Mouse (Mus musculus) left cerebral cortex, adult 11 months (tissue): ENCODE measurements around the gene Exoc8.

Source experiments
- DNase-seq: peaks from one replicate; pipeline ENCODE4 v3.0.0; 2022; ENCODE audit warnings: low spot score

Gene Exoc8

DNA sequence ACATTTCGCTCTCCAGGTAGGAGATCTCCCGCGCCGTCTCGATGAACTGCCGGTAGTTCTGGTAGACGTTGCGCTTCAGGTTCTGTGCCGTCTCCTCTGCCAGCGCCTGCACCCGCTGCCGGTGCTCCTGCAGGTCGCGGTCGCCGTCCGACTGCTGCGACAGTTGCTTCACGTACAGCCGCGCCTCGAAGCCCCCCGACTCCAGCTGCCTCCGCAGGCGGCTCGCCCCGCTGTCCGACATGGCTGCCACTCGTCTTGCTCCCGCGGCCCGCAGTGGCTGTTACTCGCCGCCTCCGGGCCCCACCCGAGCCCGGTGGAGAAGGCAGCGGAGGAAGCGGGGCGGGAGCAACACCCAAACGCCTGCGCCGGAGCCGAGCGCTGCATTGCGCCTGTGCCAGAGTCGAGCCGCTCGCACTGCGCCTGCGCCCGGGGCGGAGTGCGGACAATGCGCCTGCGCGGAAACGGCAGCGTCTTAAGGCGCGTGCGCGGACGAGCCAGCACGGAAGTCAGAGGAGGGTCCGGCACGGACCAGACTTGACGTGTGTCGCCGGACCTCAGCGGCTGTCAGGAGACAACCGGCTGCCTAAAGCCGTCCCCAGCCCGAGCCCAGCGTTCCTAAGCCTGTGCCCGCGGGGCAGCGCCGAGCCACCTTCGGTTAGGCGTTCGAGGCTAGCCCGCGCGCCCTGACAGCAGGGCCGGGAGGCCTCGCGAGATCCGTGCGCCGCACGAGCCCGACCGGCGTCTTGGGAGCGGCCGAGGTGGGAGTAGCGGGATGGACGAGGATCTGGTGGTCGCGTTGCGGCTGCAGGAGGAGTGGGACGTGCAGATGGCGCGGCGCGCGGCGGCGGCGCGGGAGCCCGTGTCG is at the start of gene Exoc8, which contains the start of gene Sprtn:
Gene Exoc8 (minus strand): TSS at position 320 of the 865 bp plus-strand sequence.
Gene Sprtn (plus strand): TSS at position 501 of the 865 bp plus-strand sequence.
- DNase-seq: peak; percentile 91

DNA sequence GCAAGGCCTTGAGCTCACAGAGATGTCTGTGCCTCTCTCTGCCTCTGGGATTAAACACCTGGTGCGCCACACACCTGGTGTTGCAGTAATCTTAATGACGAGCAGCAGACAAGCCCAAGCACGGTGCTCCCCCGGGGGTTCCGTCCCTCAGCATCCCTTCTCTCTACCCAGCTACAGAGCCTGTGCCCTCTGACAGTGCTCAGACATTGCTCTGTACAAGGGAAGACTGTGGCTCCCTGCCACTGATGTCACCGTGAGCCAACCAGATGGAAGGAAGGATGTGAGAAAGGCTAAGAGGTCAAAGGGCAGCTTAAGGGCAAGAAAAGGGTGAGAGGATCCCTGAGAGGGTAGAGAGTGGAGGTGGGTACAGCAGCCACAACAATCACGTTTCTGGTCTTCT is 46.9 kb upstream of the Exoc8 start:
- DNase-seq: no peak

DNA sequence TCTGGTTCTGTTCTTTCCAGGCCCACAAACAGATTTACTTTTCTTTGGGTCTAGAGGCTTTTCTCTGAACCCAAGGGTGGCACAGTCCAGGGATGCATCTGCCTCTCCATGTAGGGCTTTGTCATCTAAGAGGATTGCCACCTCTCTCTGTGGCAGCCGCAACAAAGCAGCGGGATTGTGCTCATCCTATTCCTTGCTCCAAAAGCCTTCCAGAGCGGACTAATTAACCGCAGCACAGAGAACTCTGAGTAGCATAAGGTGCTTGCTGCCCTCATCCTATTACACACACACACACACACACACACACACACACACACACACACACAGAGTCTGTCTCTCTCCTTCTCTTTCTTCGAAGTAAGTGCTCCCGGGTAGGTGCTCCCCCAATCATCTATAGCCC is 46.3 kb upstream of the Exoc8 start:
- no peak for DNase-seq

DNA sequence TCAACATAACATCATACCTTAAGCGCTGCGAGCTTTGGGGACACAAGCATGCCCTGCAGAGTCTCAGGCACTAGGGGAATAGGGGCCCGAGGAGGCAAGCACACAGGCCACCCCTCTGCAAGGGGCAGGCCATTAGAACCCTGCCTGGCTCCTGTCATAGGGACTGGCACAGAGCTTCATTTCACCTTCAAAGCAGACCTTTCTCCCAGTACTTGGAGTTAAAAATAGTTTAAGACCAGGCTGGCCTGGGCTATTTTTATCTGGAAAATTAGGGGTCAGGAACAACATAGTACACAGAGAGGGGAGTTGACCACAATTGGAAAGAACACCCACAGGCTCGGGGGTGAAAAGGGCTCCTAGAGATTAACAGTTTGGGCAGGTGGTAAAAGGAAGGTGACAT is 39.8 kb upstream of the Exoc8 start:
- no peak for DNase-seq

DNA sequence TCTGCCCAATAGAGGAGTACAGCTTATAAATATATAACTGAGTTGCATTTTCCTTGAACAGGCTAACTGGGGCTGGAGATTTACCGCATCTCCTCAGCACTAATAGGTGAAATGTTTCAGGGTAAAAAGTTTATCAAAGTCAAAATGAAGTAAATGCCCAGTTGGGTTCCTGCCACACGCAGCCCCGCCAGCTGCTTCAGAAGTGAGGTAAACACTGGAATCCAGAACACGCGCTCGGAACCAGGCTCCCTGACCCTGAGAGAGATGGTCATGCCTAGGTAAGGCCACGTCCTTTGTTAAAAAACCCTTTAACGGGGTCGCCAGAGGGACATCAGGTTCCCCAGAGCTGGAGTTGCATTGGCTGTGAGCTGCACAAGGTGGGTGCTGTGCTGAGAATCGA is 39.2 kb upstream of the Exoc8 start:
- DNase-seq: no peak

DNA sequence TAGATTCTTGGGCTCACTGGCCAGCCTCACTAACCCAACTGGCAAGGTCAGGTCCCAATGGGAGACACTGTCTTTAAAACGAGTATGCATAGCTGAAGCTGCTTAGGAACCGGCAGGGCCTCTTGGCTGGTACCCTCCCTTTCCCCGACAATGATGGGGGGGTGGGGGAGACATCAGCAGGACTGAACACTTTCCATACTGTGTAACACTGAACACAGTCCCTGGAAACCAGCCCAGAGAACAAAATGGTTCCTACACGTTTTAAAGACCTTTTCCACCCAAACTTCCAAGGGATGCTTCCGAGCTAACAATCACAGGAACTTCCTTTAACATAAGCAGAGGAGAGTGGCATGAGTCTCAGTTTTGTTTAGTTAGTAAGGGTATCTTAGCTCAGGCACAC is 37.6 kb upstream of the Exoc8 start:
- no peak for DNase-seq

DNA sequence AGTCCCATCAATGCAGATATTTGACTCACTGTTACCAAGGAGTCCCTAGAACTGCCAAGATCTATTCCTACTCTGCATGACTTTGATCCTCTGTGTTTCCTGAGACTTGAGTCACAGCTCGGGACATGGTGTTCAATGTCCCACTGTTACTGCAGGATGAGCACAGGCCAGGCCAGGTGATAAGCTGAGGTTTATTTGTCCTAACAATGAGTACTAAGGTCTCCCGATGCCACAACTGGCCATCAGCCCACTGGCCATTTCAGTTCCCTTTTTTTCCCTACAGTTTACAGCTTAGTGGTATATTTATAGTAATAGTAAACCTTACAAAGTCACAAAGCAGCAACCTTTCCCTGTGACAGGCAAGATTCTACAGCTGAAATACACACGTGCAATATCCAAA is 34.9 kb upstream of the Exoc8 start:
- DNase-seq: no peak

DNA sequence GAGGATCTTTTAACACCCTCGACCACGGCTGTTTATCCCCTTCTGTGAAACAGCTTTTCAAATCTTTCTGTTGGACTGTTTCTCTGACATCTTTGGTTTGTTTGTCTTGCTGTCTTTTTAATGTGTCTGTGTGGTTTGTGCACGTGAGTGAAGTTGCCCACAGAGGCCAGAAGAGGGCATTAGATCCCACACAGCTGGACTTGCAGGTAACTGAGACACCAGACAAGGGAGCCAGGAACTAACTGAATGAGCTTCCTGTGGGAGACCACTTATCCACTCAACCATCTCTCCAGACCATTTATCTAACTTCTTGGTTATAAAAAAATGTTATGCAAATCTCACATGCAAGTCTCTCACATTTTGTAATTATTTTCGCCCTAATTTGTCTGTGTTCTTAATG is 33.1 kb upstream of the Exoc8 start:
- no peak for DNase-seq

DNA sequence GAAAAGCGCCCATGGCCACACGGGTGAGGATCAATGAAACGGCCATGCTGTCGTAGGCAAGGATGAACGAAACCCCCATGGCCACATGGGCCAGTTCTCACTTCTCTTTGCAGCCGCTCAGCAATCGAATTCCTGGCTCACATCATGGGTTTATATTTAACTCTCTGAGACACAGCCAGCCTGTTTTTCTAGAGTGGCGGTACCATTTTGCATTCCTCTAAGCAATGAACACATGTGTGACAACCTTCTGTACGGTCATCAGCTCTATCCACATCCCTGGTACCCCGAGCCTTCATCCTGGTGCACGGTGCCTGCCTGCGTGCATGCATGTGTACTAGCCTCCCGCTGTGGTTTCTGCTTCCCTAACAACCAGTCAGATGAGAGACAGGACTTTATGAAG is 32.6 kb upstream of the Exoc8 start:
- DNase-seq: no peak

DNA sequence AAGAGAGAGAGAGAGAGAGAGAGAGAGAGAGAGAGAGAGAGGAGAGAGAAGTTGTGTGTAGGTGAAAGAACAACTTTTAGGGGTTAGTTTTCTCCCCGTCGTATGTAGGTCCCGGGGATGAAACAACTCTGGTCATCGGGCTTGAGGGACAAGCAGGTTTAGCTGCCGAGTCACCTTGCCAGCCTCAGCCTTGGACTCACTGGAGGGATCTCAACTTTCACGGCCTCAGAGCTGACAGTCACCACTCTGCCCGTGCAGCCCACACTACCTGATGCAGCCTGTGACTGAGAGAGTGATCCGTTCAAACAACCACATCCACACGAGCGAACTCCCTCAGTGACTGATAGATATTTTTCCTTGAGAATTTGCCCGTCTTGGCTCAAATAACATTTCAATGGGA is 31.5 kb upstream of the Exoc8 start:
- DNase-seq: no peak

DNA sequence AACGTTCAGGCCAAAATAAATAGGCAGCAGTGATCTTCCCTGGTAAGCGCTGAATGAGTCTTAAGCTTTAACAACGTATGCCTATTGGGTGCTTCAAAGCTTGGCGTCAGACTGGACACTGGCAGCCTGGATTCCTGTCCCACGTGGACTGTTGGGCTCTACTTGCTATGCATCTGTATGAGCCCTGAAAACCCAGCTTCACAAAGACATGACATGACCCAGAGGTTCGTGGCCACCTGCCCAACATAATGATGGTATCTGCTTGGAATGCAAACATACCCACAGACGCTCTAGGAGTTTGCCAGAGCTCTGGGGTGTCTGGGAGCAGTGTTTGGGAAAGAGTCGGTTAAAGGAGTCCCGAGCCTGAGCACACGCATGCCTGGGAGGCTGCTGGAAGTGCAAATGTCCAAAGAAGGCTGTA is 28.9 kb upstream of the Exoc8 start:
- no peak for DNase-seq

DNA sequence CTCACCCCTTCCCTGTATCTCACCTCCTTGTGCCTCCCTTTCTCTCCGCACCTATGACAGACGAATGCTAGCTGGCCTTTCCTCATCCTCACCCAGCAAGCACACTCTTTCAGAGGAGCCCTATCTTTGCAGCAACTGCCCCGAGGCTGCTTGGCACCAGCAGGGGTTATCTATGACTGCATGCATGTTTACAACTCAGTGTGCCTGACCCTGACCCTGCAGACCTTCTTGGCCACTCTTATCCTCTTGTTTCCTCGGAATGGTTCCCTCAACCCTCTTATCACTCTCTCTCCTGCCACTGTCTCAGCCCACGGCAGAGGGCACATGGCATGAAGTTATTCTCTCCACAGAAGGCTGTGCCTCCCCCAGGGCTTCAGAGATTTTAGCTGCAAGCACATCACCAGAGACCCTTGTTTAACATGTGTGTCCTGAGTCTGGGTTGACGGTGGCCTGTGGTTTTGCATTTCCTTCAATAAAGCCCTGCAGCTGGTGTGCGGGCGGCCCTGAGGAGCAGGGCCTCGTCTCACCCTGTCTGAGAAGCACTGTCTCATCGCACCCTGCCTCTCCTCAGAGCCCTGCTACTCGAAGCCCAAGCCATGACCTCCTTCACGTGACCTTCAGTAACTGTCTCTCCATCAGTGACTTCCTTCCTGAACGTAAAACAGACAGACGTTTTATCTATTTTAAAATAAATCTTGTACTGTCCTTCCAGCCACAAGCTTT is 28.2 kb upstream of the Exoc8 start:
- no peak for DNase-seq

DNA sequence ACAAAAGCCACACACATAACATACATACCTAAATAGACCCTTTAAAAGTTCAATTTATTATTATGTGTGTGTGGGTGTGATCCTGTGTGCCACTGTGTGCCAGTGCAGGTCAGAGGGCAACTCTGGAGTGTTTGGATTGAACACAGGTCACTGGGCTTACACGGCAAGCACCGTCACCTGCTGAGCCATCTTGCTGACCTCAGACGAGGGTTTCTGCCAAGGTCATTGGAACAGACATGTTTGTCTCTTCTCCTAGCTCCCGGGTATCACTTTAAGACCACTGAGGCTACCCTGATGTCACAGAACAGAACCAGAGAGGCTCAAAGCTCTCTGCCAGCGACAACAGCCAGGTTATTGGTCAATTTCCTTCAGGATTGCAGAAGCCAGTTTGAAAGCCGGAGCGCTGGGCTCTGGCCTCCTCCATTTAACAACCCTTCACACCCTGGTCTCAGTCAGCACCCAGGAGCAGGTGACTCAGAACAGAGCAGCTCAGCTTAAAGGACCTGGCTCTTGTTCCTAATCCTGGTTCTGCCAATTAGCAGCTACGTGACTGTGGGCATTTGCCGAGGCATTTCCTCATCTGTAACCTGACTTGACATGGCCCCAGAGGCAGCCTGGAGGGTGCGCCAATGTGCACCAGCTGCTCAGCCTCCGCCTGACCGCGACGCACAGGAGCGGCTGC is 26.6 kb upstream of the Exoc8 start:
- DNase-seq: no peak

DNA sequence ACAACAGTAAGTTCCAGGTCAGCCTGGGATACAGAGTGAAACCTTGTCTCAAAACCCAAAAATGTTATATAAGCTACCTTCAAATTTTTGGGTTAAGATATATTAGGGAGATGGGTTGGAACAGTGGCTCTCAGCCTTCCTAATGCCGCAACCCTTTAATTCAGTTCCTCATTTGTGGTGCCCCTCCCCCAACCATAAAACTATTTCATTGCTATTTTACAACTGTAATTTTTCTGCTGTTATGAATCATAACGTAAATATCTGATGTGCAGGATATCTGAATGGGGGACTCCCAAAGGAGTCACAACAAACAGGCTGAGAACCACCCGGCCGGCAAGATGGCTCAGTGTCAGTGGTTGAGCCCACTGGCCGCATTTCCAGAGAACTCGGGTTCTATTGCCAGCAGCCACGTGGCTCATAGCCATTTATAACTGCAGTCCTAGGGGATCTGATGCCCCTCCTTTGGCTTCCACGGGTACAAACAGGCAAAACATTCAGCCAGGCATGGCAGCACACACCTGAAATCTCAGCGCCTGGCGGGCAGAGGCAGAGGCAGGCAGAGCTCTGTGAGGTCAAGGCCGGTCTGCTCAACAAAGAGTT is 25.1 kb upstream of the Exoc8 start:
- no peak for DNase-seq

DNA sequence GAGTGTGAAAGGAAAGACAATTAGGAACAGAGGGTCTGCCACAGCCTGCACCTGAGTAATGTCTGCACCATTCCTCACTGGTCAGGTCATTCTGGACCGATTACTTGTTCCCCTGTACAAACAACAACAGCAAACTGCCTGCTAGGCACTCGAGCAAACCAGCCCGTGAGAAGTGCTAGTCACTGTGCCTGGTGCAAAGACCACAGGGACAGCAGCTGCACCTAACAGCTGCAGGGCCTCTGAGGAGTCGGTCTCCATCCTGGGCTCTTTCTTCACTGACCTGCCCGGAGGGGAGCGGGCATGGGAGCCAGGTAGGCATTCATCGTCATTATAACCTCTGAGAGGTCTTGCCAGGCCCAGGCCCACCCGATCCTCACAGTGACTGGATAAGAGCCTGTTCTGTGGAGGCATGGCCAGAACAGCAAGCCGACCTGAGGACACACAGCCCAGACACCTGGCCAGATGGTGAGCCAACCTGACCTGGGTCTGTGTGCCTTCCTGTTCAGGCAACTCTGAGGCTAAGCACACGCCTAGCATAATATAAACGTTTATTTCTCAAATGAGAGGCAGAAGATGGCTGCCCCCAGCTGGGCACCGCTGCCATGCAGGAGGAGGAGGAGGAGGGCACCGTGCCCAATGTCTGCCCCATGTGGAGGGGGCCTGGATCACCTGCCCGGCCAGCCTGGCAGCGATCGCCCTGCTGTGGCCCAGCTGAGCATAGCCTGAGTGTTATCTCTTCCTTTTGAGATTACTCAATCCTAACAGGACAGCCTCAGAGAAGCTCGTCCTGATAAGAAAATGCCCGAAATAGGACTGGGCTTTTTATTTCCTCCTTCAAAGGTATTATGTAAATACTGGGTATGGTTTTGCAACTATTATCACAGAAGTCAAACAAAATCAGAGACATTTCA is 24.1 kb upstream of the Exoc8 start:
- no peak for DNase-seq

DNA sequence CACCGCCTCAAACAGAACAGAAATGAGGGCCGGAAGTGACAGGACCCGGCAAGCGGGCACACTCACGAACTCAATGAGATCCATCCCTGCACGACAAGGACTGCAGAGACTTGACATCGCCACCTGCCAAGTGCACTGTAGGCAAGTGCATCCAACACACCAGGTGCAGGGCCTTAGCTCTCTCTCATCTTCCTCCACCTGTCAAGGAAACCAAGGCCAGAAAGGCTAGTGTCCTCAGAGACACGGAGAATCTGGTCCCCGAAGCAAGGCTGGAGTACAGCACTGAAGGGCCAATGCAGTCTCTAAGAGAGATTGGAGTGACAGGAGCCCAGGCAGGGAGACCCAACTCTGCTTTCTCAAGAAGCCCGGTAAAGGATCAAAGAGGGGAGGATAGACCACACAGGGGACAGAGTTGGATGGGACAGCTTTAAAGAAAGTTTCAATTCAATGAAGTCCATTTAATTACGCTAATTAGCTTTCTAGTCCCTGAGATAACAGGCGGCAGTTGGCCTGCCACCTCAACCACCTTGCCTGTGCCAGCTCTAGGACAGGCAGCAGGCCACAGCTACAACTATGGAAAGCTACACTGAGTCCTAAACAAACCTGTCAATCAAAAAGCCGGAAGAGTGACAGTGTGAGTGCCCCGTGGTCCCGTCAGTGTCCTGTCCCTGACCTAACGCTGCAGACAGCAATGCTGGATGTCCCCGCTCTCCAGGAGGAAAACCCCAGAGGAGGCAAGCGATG is 20.4 kb upstream of the Exoc8 start:
- no peak for DNase-seq

DNA sequence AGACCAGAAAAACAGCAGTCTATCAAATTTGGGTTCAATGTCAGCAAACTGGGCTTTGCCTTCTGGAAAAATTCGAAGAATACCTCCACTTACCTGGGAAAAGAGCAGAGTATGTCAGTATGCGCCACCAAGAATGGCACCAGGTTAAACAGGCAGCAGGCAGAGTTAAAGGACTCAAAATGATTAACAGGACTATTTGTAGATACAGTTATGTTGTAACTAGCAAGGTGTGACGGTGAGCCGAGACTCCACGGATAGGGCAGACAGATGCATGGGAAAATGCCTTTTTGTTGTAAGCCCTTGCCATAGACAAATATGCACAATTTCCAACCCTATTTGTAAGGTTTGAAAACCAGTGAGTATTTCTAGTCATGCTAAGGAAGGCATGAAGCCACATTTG is 16.6 kb upstream of the Exoc8 start:
- DNase-seq: no peak

DNA sequence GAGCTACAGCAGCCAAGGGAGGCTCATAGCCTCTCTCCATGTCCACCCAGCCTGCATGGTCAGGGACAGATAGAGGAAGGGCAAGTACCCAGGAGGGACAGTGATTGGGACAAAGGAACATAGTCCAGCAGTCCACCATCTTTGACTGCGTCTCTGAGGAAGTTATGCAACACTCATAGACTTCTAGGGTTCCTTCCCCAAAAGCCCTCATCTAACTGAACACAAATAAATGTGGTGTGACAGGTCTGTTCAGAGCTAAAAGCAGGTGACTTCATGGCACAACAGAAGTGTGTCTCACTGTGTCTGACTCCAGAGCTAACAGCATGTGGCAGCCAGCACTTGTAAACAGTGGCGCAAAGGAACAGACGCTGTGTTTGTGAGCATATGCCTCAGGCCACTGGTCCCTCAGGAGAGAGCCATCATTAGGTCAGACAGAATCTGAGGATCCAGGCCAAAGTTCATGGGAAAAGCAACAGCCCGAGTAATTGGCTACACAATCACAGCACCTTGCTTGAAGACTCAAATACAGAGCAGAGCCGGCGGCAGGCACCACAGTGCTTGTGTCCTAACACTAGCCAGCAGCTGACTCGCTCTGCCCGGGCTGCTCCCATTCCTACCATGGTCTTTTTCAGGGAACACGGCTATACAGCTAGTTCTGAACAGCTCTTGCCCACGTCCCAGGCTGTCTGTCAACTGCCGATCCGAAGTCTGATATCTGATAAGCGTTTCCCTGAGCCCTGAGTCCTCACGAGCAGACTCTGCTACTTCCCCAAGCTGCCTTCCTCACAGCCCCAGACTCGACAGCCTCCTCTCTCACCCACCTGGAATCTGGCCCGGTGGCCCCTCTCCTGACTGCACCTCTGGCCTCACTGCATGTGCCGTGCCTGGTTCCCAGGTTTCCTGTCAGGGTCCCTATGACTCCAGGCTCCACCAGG is 14.7 kb upstream of the Exoc8 start:
- DNase-seq: no peak

DNA sequence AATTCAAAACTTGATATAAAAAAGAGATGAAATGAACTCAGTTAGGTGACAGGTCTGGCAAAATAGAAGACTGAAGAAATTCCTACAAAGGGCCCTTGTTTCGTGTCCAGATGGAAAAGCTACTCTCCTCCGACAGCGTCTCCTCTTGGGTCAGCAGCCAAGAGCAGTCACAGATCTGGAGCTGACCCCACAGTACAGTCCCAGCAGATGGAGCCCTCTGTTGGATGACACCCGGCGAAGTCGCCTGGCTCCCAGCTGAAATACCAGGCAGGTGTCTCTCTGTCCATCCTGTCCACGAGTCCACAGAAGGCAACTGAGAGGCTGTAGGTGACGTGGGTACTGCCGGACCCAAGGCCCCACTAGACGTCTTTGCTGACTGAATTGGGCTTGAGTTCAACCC is 12.8 kb upstream of the Exoc8 start:
- no peak for DNase-seq

DNA sequence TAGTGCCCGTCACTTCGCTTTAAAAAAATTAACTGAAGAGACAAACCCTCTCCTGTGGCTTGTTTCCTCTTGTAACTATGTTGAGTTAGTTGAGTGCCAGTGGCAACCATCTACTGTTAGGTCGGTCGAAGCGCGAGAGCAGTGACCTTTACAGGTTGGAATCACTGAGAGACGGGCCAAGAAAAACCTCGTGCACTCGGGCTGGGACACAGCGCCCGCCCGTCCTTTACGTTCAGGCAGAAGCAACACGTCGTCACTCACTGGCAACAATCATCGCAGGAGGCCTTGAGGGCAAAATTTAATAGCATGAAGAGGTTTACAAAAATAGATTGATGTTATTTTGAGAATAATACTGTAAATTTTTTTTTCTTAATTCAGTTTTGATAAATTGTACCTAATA is 12.4 kb upstream of the Exoc8 start:
- no peak for DNase-seq
